Mouse (Mus musculus) adrenal gland (tissue): Measurements from ENCODE around the gene Cdh8.

ENCODE experiments used
- intact Hi-C: fragments of 180-260 bp; cut with DNase I; formaldehyde crosslinking; loops from one replicate; pipeline ENCODE4 v1.15.1; 2025
- long read RNA-seq, 2 experiments: library from polyadenylated mRNA; unstranded; transcript quantifications; one replicate each; pipeline ENCODE4 v2.0.0; 2020; ENCODE audit warnings: borderline replicate concordance in 1 of 2; ENCODE audit not compliant: insufficient replicate concordance in 1 of 2

Gene Cdh8
- long read RNA-seq, experiment 1: 0 reads
- long read RNA-seq, experiment 2: 0 reads

GRCm38 (mm10) chr8:99415966-99416781 is at the start of gene Cdh8:
Gene Cdh8 (minus strand): TSS chr8:99416471.
- intact Hi-C loops: no loop called here

- intact Hi-C loops: no loop called here
These were observed 30.2 kb upstream of the Cdh8 start for GRCm38 (mm10) chr8:99446506-99446905.

- intact Hi-C loops: no loop called here
These were observed 9.6 kb upstream of the Cdh8 start for GRCm38 (mm10) chr8:99425901-99426300.

- intact Hi-C loops: no loop called here
These were observed 5.2 kb upstream of the Cdh8 start for GRCm38 (mm10) chr8:99421516-99421915.

- intact Hi-C loops: no loop called here
These were observed 3.5 kb upstream of the Cdh8 start for GRCm38 (mm10) chr8:99419726-99420125.

GRCm38 (mm10) chr8:99417456-99417855 is 1.2 kb upstream of the Cdh8 start:
- intact Hi-C loops: no loop called here

GRCm38 (mm10) chr8:99415076-99415965 is 950 bp downstream of the Cdh8 start:
- intact Hi-C loops: no loop called here

GRCm38 (mm10) chr8:99414483-99414921 is 1.8 kb downstream of the Cdh8 start:
- intact Hi-C loops: no loop called here

- intact Hi-C loops: no loop called here
These were observed 2.3 kb downstream of the Cdh8 start for GRCm38 (mm10) chr8:99413877-99414482.

- intact Hi-C loops: no loop called here
These were observed 22.4 kb downstream of the Cdh8 start for GRCm38 (mm10) chr8:99393908-99394307.

GRCm38 (mm10) chr8:99370104-99370503 is 46.2 kb downstream of the Cdh8 start:
- intact Hi-C loops: no loop called here

- intact Hi-C loops: no loop called here
These were observed 47.1 kb downstream of the Cdh8 start for GRCm38 (mm10) chr8:99369166-99369565.

GRCm38 (mm10) chr8:99368449-99368848 is 47.8 kb downstream of the Cdh8 start:
- intact Hi-C loops: no loop called here

GRCm38 (mm10) chr8:99353923-99354322 is 62.3 kb downstream of the Cdh8 start:
- intact Hi-C loops: no loop called here

- intact Hi-C loops: no loop called here
These were observed 63.0 kb downstream of the Cdh8 start for GRCm38 (mm10) chr8:99353221-99353620.

GRCm38 (mm10) chr8:99349456-99349855 is 66.8 kb downstream of the Cdh8 start:
- intact Hi-C loops: no loop called here

GRCm38 (mm10) chr8:99348618-99349017 is 67.7 kb downstream of the Cdh8 start:
- intact Hi-C loops: no loop called here

GRCm38 (mm10) chr8:99339310-99339709 is 77.0 kb downstream of the Cdh8 start:
- intact Hi-C loops: no loop called here

GRCm38 (mm10) chr8:99327559-99327958 is 88.7 kb downstream of the Cdh8 start:
- intact Hi-C loops: no loop called here

- intact Hi-C loops: no loop called here
These were observed 101.7 kb downstream of the Cdh8 start for GRCm38 (mm10) chr8:99314561-99314960.

GRCm38 (mm10) chr8:99304184-99304583 is 112.1 kb downstream of the Cdh8 start:
- intact Hi-C loops: no loop called here

GRCm38 (mm10) chr8:99290201-99290600 is 126.1 kb downstream of the Cdh8 start:
- intact Hi-C loops: no loop called here
